Mouse (Mus musculus): ENCODE results near the gene Wipf1.

Gene Wipf1

GRCm38 (mm10) chr2:73540450-73541162 lies 11.1 kb upstream of the Wipf1 start:
- DNase-seq: no peak

GRCm38 (mm10) chr2:73539697-73540096 lies 10.2 kb upstream of the Wipf1 start:
- DNase-seq: no peak

GRCm38 (mm10) chr2:73539141-73539540 lies 9.6 kb upstream of the Wipf1 start:
- DNase-seq: no peak

- no peak for DNase-seq
These were observed 9.1 kb upstream of the Wipf1 start for GRCm38 (mm10) chr2:73538590-73538989.

- DNase-seq: no peak
These were observed 6.7 kb upstream of the Wipf1 start for GRCm38 (mm10) chr2:73536091-73536783.

- no peak for DNase-seq
These were observed 5.2 kb upstream of the Wipf1 start for GRCm38 (mm10) chr2:73534720-73535119.

- DNase-seq: no peak
These were observed 953 bp upstream of the Wipf1 start for GRCm38 (mm10) chr2:73530487-73530886.

- no peak for DNase-seq
These were observed 798 bp downstream of the Wipf1 start for GRCm38 (mm10) chr2:73528516-73529355.

GRCm38 (mm10) chr2:73527956-73528355 lies 1.6 kb downstream of the Wipf1 start:
- DNase-seq: no peak

- DNase-seq: no peak
These were observed 2.8 kb downstream of the Wipf1 start for GRCm38 (mm10) chr2:73526691-73527090.

- DNase-seq: no peak
These were observed 6.6 kb downstream of the Wipf1 start for GRCm38 (mm10) chr2:73522891-73523290.

GRCm38 (mm10) chr2:73522336-73522735 lies 7.2 kb downstream of the Wipf1 start:
- DNase-seq: no peak

- no peak for DNase-seq
These were observed 7.8 kb downstream of the Wipf1 start for GRCm38 (mm10) chr2:73521737-73522136.

GRCm38 (mm10) chr2:73518966-73519365 lies 10.6 kb downstream of the Wipf1 start:
- DNase-seq: no peak

GRCm38 (mm10) chr2:73518311-73518710 lies 11.2 kb downstream of the Wipf1 start:
- no peak for DNase-seq

- no peak for DNase-seq
These were observed 15.4 kb downstream of the Wipf1 start for GRCm38 (mm10) chr2:73514178-73514577.

- no peak for DNase-seq
These were observed 16.3 kb downstream of the Wipf1 start for GRCm38 (mm10) chr2:73513204-73513749.

- no peak for DNase-seq
These were observed 17.5 kb downstream of the Wipf1 start for GRCm38 (mm10) chr2:73512044-73512443.

GRCm38 (mm10) chr2:73510731-73511360 lies 18.7 kb downstream of the Wipf1 start:
- no peak for DNase-seq

- DNase-seq: no peak
These were observed 19.6 kb downstream of the Wipf1 start for GRCm38 (mm10) chr2:73510025-73510288.

- DNase-seq: no peak
These were observed 20.1 kb downstream of the Wipf1 start for GRCm38 (mm10) chr2:73509248-73510024.

- no peak for DNase-seq
These were observed 21.6 kb downstream of the Wipf1 start for GRCm38 (mm10) chr2:73507886-73508285.

All from cerebellum, adult 18-20 months (tissue).